23 mouse cellular contexts compared by ENCODE assay signal in genomic region chr3:17324816-17325215, GRCm38 (mm10).
A peak's percentile ranks its signal among the peaks of the same experiment; 100 is the strongest.
DNase-seq lines count a peak whose midpoint lies in the region; ATAC-seq lines count a peak whose summit lies in the region.
"Had no signal": no experiment of that assay in that cellular context is flagged by ENCODE, and none has a peak within 500 bp of the region (broad histone marks: within the 10 kb centered on the region; RNA-seq: fewer than 3 reads in every experiment).

No protein-coding gene starts in this region.

- H3K36me3 ChIP-seq in hindbrain, embryonic 13.5 days, result no peaks in the 10 kb centered on the region
- no peaks in the 10 kb centered on the region for H3K36me3 ChIP-seq in hindbrain, embryonic 10.5 days
- no peaks in the 10 kb centered on the region for H3K36me3 ChIP-seq in hindbrain, embryonic 16.5 days (ENCODE audit: control insufficient read depth, insufficient read depth, low read length)
- no peaks in the 10 kb centered on the region for H3K36me3 ChIP-seq in neural tube, embryonic 15.5 days
- H3K36me3 ChIP-seq: limb, embryonic 10.5 days had no signal

- peak overlapping the region; percentile 93 for H3K27ac ChIP-seq in hindbrain, embryonic 13.5 days
- H3K27ac ChIP-seq in hindbrain, embryonic 10.5 days, result no peak overlapping the region
- H3K27ac ChIP-seq in hindbrain, embryonic 16.5 days (ENCODE audit: low read depth, low read length), result peak overlapping the region; percentile 73
- peak overlapping the region; percentile 89 for H3K27ac ChIP-seq in neural tube, embryonic 15.5 days (replicated peaks)
- H3K27ac ChIP-seq: limb, embryonic 10.5 days had no signal

- H3K27me3 ChIP-seq in hindbrain, embryonic 13.5 days, result no peaks in the 10 kb centered on the region; the same call in 1 of the 2 replicates
- H3K27me3 ChIP-seq in hindbrain, embryonic 10.5 days (ENCODE audit: insufficient read depth, poor library complexity, severe bottlenecking), result no peaks in the 10 kb centered on the region
- no peaks in the 10 kb centered on the region for H3K27me3 ChIP-seq in hindbrain, embryonic 16.5 days (replicated peaks; ENCODE audit: control insufficient read depth, insufficient read depth, low read length)
- H3K27me3 ChIP-seq in neural tube, embryonic 15.5 days (replicated peaks), result no peaks in the 10 kb centered on the region

- no peak for ATAC-seq in hindbrain, embryonic 13.5 days (ENCODE audit: low FRiP score)
- ATAC-seq in hindbrain, embryonic 16.5 days, result peak; percentile 21; the same call in 1 of the 2 replicates
- peak; percentile 33; the same call in 1 of the 2 replicates for ATAC-seq in neural tube, embryonic 15.5 days (ENCODE audit: low FRiP score)
- ATAC-seq: inflammation-experienced regulatory T-cells, adult 6 months; Patski had no signal

- no peaks in the 10 kb centered on the region for H3K9me3 ChIP-seq in hindbrain, embryonic 13.5 days
- H3K9me3 ChIP-seq in hindbrain, embryonic 10.5 days, result no peaks in the 10 kb centered on the region
- H3K9me3 ChIP-seq in hindbrain, embryonic 16.5 days (ENCODE audit: control insufficient read depth, low read length), result no peaks in the 10 kb centered on the region
- no peaks in the 10 kb centered on the region for H3K9me3 ChIP-seq in neural tube, embryonic 15.5 days (replicated peaks)
- H3K9me3 ChIP-seq: limb, embryonic 10.5 days had no signal

- H3K4me3 ChIP-seq in hindbrain, embryonic 13.5 days, result no peak overlapping the region
- no peak overlapping the region for H3K4me3 ChIP-seq in hindbrain, embryonic 10.5 days
- no peak overlapping the region for H3K4me3 ChIP-seq in hindbrain, embryonic 16.5 days (ENCODE audit: low read length)
- no peak overlapping the region for H3K4me3 ChIP-seq in neural tube, embryonic 15.5 days (replicated peaks)
- H3K4me3 ChIP-seq: left cerebral cortex, adult 2 months; limb, embryonic 10.5 days had no signal

- H3K4me2 ChIP-seq in hindbrain, embryonic 13.5 days, result peak overlapping the region; percentile 36; the same call in 1 of the 2 replicates
- H3K4me2 ChIP-seq in hindbrain, embryonic 16.5 days (ENCODE audit: low read length), result peak overlapping the region; percentile 31
- peak overlapping the region; percentile 41 for H3K4me2 ChIP-seq in neural tube, embryonic 15.5 days
- H3K4me2 ChIP-seq: heart, embryonic 11.5 days had no signal

- no peak overlapping the region for H3K9ac ChIP-seq in hindbrain, embryonic 13.5 days
- no peak overlapping the region for H3K9ac ChIP-seq in hindbrain, embryonic 16.5 days (ENCODE audit: low read depth, low read length)
- no peak overlapping the region for H3K9ac ChIP-seq in neural tube, embryonic 15.5 days (replicated peaks)

- 52% methylated on average over 7 of the region's 7 CpGs for WGBS in hindbrain, embryonic 13.5 days
- WGBS in hindbrain, embryonic 10.5 days, result 83% methylated on average over 7 of the region's 7 CpGs
- 43% methylated on average over 7 of the region's 7 CpGs for WGBS in hindbrain, embryonic 16.5 days
- 37% methylated on average over 7 of the region's 7 CpGs for WGBS in neural tube, embryonic 15.5 days

- DNase-seq in cerebellum, postnatal 10 days, result peak; percentile 14 to 16
- DNase-seq in cerebellum, adult 9-10 months, result no peak
- no peak for DNase-seq in hindbrain, embryonic 10.5 days (ENCODE audit: low spot score)
- DNase-seq in thymus, postnatal 4 days, result no peak
- no peak for DNase-seq in kidney, adult 18-20 months
- DNase-seq: adrenal gland, postnatal 14 days; cerebellum, adult 11 months; cerebellum, postnatal 25 days; embryo, embryonic 11 days; heart, postnatal 10 days; kidney, adult 9 months; kidney, postnatal 36 days; lung, adult 18-20 months; lung, postnatal 36 days; right cerebral cortex, postnatal 14 days had no signal

- H3K4me1 ChIP-seq in hindbrain, embryonic 13.5 days (replicated peaks), result peaks cover 37% of the 10 kb centered on the region
- H3K4me1 ChIP-seq in hindbrain, embryonic 10.5 days (replicated peaks), result no peaks in the 10 kb centered on the region
- no peaks in the 10 kb centered on the region; the same call in 1 of the 2 replicates for H3K4me1 ChIP-seq in hindbrain, embryonic 16.5 days (ENCODE audit: control insufficient read depth, insufficient read depth, low read depth, low read length)
- H3K4me1 ChIP-seq in neural tube, embryonic 15.5 days, result peaks cover 3% of the 10 kb centered on the region; the same call in 1 of the 2 replicates

Comparison
In these comparisons a context has a peak if more than half of its experiments do, and no peak if none do; other contexts are left out.
1. DNase-seq: peak in cerebellum, postnatal 10 days (2 of 2); none in cerebellum, adult 9-10 months (single experiment), hindbrain, embryonic 10.5 days (single experiment), thymus, postnatal 4 days (single experiment) and kidney, adult 18-20 months (single experiment).
2. Peak in every context shown above with its lines, with median percentiles within 50 percentile points of each other: H3K4me2 ChIP-seq.